Mouse (Mus musculus): Measurements from ENCODE around the gene Plcz1. TPM values are rescaled to one million over a fixed set of nuclear protein-coding genes. Genes with fewer than 3 reads are reported as not detected.

Gene Plcz1
- polyA plus RNA-seq, 1 experiment from 2014 or later = 0.23 TPM

Other genes starting within 250 kb of the Plcz1 start
- gene Capza3, start 205 bp downstream of the Plcz1 start, polyA plus RNA-seq (2015; fragmentation: Nextera tagmentation; extraction: Ambion mirVana) = not detected in 2 replicates

Data from hindbrain, embryonic 15.5 days (tissue).